27 mouse cellular contexts compared by ENCODE assay signal in genomic region chr4:92396421-92397232, GRCm38 (mm10).
A peak's percentile ranks its signal among the peaks of the same experiment; 100 is the strongest.
DNase-seq lines count a peak whose midpoint lies in the region; ATAC-seq and TF ChIP-seq lines count a peak whose summit lies in the region.
"Had no signal": no experiment of that assay in that cellular context is flagged by ENCODE, and none has a peak within 500 bp of the region (broad histone marks: within the 10 kb centered on the region; RNA-seq: fewer than 3 reads in every experiment).

No protein-coding gene starts in this region.

- H3K9me3 ChIP-seq in midbrain, embryonic 11.5 days (ENCODE audit: control insufficient read depth, low read length): no peaks in the 10 kb centered on the region
- H3K9me3 ChIP-seq in midbrain, postnatal 0 days (ENCODE audit: low read length): no peaks in the 10 kb centered on the region
- H3K9me3 ChIP-seq in forebrain, embryonic 13.5 days (replicated peaks): no peaks in the 10 kb centered on the region; the same call in 1 of the 2 replicates
- H3K9me3 ChIP-seq in hindbrain, embryonic 13.5 days: no peaks in the 10 kb centered on the region
- H3K9me3 ChIP-seq: heart, embryonic 10.5 days; heart, embryonic 15.5 days; limb, embryonic 10.5 days; limb, embryonic 15.5 days; liver, embryonic 13.5 days; megakaryocyte, embryonic 14.5 days had no signal

- H3K9ac ChIP-seq in midbrain, embryonic 11.5 days (ENCODE audit: low read length): no peak overlapping the region
- H3K9ac ChIP-seq in midbrain, postnatal 0 days (replicated peaks; ENCODE audit: low read length, poor library complexity, severe bottlenecking): no peak overlapping the region
- H3K9ac ChIP-seq in forebrain, embryonic 13.5 days: no peak overlapping the region
- no peak overlapping the region for H3K9ac ChIP-seq in hindbrain, embryonic 13.5 days
- H3K9ac ChIP-seq: heart, embryonic 15.5 days; limb, embryonic 15.5 days; liver, embryonic 13.5 days had no signal

- no peak overlapping the region for H3K27ac ChIP-seq in midbrain, embryonic 11.5 days (ENCODE audit: low read depth, low read length)
- H3K27ac ChIP-seq in midbrain, postnatal 0 days (ENCODE audit: low read depth, low read length): no peak overlapping the region
- H3K27ac ChIP-seq in forebrain, embryonic 13.5 days: no peak overlapping the region
- no peak overlapping the region for H3K27ac ChIP-seq in hindbrain, embryonic 13.5 days
- H3K27ac ChIP-seq: heart, embryonic 10.5 days; heart, embryonic 15.5 days; limb, embryonic 10.5 days; limb, embryonic 15.5 days; liver, embryonic 13.5 days had no signal

- H3K4me3 ChIP-seq in midbrain, embryonic 11.5 days (ENCODE audit: low read depth, low read length): no peak overlapping the region
- no peak overlapping the region for H3K4me3 ChIP-seq in midbrain, postnatal 0 days (ENCODE audit: low read depth, low read length)
- H3K4me3 ChIP-seq in forebrain, embryonic 13.5 days: no peak overlapping the region
- no peak overlapping the region for H3K4me3 ChIP-seq in hindbrain, embryonic 13.5 days
- H3K4me3 ChIP-seq: erythroblast, embryonic 14.5 days; heart, embryonic 10.5 days; heart, embryonic 15.5 days; limb, embryonic 10.5 days; limb, embryonic 15.5 days; liver, embryonic 13.5 days; megakaryocyte, embryonic 14.5 days had no signal

- DNase-seq in midbrain, embryonic 11.5 days (ENCODE audit: low spot score, missing footprints): no peak
- DNase-seq in midbrain, postnatal 0 days (ENCODE audit: low spot score): no peak
- peak; percentile 89 for DNase-seq in brain, embryonic 14.5 days (ENCODE audit: low read depth)
- DNase-seq in layer of hippocampus, adult 18-20 months (ENCODE audit: low spot score in 2 of 2): no peak
- DNase-seq: adrenal gland, postnatal 25 days; cerebellum, adult 18-20 months; cerebellum, postnatal 10 days; gastrocnemius, postnatal 25 days; heart, adult 11 months; kidney, adult 9 months; kidney, postnatal 10 days; layer of hippocampus, adult 9-11 months; liver, embryonic 13.5 days; lung, adult 18-20 months; lung, postnatal 4 days; thymus, adult 2 months had no signal

- H3K4me1 ChIP-seq in midbrain, embryonic 11.5 days (ENCODE audit: control insufficient read depth, insufficient read depth, low read length): no peaks in the 10 kb centered on the region
- no peaks in the 10 kb centered on the region for H3K4me1 ChIP-seq in midbrain, postnatal 0 days (ENCODE audit: insufficient read depth, low read length)
- H3K4me1 ChIP-seq in forebrain, embryonic 13.5 days: no peaks in the 10 kb centered on the region; the same call in 1 of the 2 replicates
- no peaks in the 10 kb centered on the region for H3K4me1 ChIP-seq in hindbrain, embryonic 13.5 days (replicated peaks)
- H3K4me1 ChIP-seq: heart, embryonic 10.5 days; heart, embryonic 15.5 days; limb, embryonic 10.5 days; limb, embryonic 15.5 days; liver, embryonic 13.5 days; megakaryocyte, embryonic 14.5 days had no signal

- no peak for TF ChIP-seq CTCF in midbrain, postnatal 0 days (IDR thresholded peaks at IDR 0.05)
- TF ChIP-seq CTCF in brain, embryonic 14.5 days (IDR thresholded peaks at IDR 0.05; ENCODE audit: borderline replicate concordance, extremely low read depth, insufficient read depth, insufficient read length): no peak

- 0 out of 2 replicates have a peak, but pooled peaks have one; percentile 42 for ATAC-seq in midbrain, embryonic 11.5 days (ENCODE audit: low FRiP score)
- no peak for ATAC-seq in midbrain, postnatal 0 days (ENCODE audit: low FRiP score)
- peak; percentile 93 for ATAC-seq in forebrain, embryonic 13.5 days
- ATAC-seq in hindbrain, embryonic 13.5 days (ENCODE audit: low FRiP score): 0 out of 2 replicates have a peak, but pooled peaks have one; percentile 54
- no peak for ATAC-seq in megakaryocyte-erythroid progenitor cell, adult 5-6 weeks (replicated peaks; ENCODE audit: low FRiP score, low TSS enrichment, poor library complexity, severe bottlenecking)
- ATAC-seq: intestine, postnatal 0 days; lung, postnatal 0 days had no signal

- H3K36me3 ChIP-seq in midbrain, embryonic 11.5 days (ENCODE audit: control insufficient read depth, insufficient read depth, low read length): no peaks in the 10 kb centered on the region
- no peaks in the 10 kb centered on the region for H3K36me3 ChIP-seq in midbrain, postnatal 0 days (ENCODE audit: insufficient read depth, low read length)
- H3K36me3 ChIP-seq in forebrain, embryonic 13.5 days (ENCODE audit: poor library complexity, severe bottlenecking): no peaks in the 10 kb centered on the region
- no peaks in the 10 kb centered on the region for H3K36me3 ChIP-seq in hindbrain, embryonic 13.5 days
- H3K36me3 ChIP-seq: heart, embryonic 10.5 days; heart, embryonic 15.5 days; limb, embryonic 10.5 days; limb, embryonic 15.5 days; liver, embryonic 13.5 days had no signal

- TF ChIP-seq POLR2A in brain, embryonic 14.5 days (IDR thresholded peaks at IDR 0.05; ENCODE audit: borderline replicate concordance, extremely low read depth, insufficient read depth, insufficient read length, poor library complexity, severe bottlenecking): no peak

- 65% methylated on average over 5 of the region's 5 CpGs for WGBS in midbrain, embryonic 11.5 days
- 53% methylated on average over 5 of the region's 5 CpGs for WGBS in midbrain, postnatal 0 days
- WGBS in forebrain, embryonic 13.5 days: 20% methylated on average over 5 of the region's 5 CpGs
- WGBS in hindbrain, embryonic 13.5 days: 43% methylated on average over 5 of the region's 5 CpGs

- no peaks in the 10 kb centered on the region for H3K27me3 ChIP-seq in midbrain, embryonic 11.5 days (ENCODE audit: control insufficient read depth, insufficient read depth, low read length)
- no peaks in the 10 kb centered on the region for H3K27me3 ChIP-seq in midbrain, postnatal 0 days (ENCODE audit: insufficient read depth, low read length)
- no peaks in the 10 kb centered on the region for H3K27me3 ChIP-seq in forebrain, embryonic 13.5 days
- no peaks in the 10 kb centered on the region for H3K27me3 ChIP-seq in hindbrain, embryonic 13.5 days
- H3K27me3 ChIP-seq: heart, embryonic 15.5 days; limb, embryonic 15.5 days; liver, embryonic 13.5 days; megakaryocyte, embryonic 14.5 days had no signal

- H3K4me2 ChIP-seq in midbrain, embryonic 11.5 days: no peak overlapping the region
- H3K4me2 ChIP-seq in midbrain, postnatal 0 days (ENCODE audit: low read depth, low read length, poor library complexity, severe bottlenecking): no peak overlapping the region
- H3K4me2 ChIP-seq in forebrain, embryonic 13.5 days: no peak overlapping the region
- no peak overlapping the region for H3K4me2 ChIP-seq in hindbrain, embryonic 13.5 days
- H3K4me2 ChIP-seq: heart, embryonic 15.5 days; limb, embryonic 15.5 days; liver, embryonic 13.5 days had no signal

Comparison
In these comparisons a context has a peak if more than half of its experiments do, and no peak if none do; other contexts are left out.
1. ATAC-seq: peak in midbrain, embryonic 11.5 days (single experiment), forebrain, embryonic 13.5 days (single experiment) and hindbrain, embryonic 13.5 days (single experiment); none in midbrain, postnatal 0 days (single experiment) and megakaryocyte-erythroid progenitor cell, adult 5-6 weeks (single experiment).